Mouse (Mus musculus) ES-E14 (cell line): ENCODE data around the gene Adipor1. TPM values are rescaled to one million over a fixed set of nuclear protein-coding genes. Genes with fewer than 3 reads are reported as not detected.

ENCODE experiments used
- DNase-seq: peaks from one replicate; pipeline ENCODE4 v3.0.0-alpha.2; 2013; ENCODE audit warnings: low read depth, low spot score
- H3K27ac ChIP-seq: 2 replicates; pipeline ENCODE4 v1.5.1; 2012; ENCODE audit warnings: low read depth, mild to moderate bottlenecking, low read length, moderate library complexity, mixed read lengths; ENCODE audit not compliant: poor library complexity, insufficient read depth, severe bottlenecking
- H3K36me3 ChIP-seq: 2 replicates; pipeline ENCODE4 v1.6.1; 2012; ENCODE audit warnings: mild to moderate bottlenecking, low read length, moderate library complexity, mixed read lengths; ENCODE audit not compliant: control insufficient read depth, poor library complexity, insufficient read depth, severe bottlenecking
- H3K4me1 ChIP-seq, 2 experiments: fragments of 150-350 bp in 1 of 2; sonication (generic) in 1 of 2; 2 replicates each; pipeline ENCODE4 v1.6.1; 2012; ENCODE audit warnings: low read length in 2 of 2, mild to moderate bottlenecking in 1 of 2, mixed read lengths in 1 of 2; ENCODE audit not compliant: control insufficient read depth in 2 of 2, insufficient read depth in 2 of 2, poor library complexity in 1 of 2
- H3K4me3 ChIP-seq, 2 experiments: fragments of 150-350 bp in 1 of 2; sonication (generic) in 1 of 2; 2 replicates each; pipeline ENCODE4 v1.5.1; 2012; ENCODE audit warnings: low read length in 2 of 2, low read depth in 1 of 2, mild to moderate bottlenecking in 1 of 2, mixed read lengths in 1 of 2; ENCODE audit not compliant: insufficient read depth in 1 of 2, poor library complexity in 1 of 2, severe bottlenecking in 1 of 2
- H3K9ac ChIP-seq: 2 replicates; pipeline ENCODE4 v1.6.1; 2012; ENCODE audit warnings: low read depth, mild to moderate bottlenecking, low read length, mixed read lengths; ENCODE audit not compliant: poor library complexity, insufficient read depth, severe bottlenecking
- H3K9me3 ChIP-seq: fragments of 150-350 bp; sonication (generic); 2 replicates; pipeline ENCODE4 v1.6.1; 2012; ENCODE audit warnings: low read depth, mild to moderate bottlenecking, low read length; ENCODE audit not compliant: control insufficient read depth, insufficient read depth
- CHD2 ChIP-seq: IDR thresholded peaks from 2 replicates; pipeline ENCODE4 v1.6.1; 2014; ENCODE audit warnings: mild to moderate bottlenecking, low read depth, low read length, inconsistent platforms
- HCFC1 ChIP-seq: IDR thresholded peaks from 2 replicates; pipeline ENCODE4 v1.6.1; 2012; ENCODE audit warnings: low read length, inconsistent platforms, borderline replicate concordance; ENCODE audit not compliant: insufficient read depth
- MAFK ChIP-seq: IDR thresholded peaks from 2 replicates; pipeline ENCODE4 v1.6.1; 2014; ENCODE audit warnings: mild to moderate bottlenecking, low read depth, low read length, inconsistent platforms; ENCODE audit not compliant: insufficient read depth
- ZC3H11A ChIP-seq: IDR thresholded peaks from 2 replicates; pipeline ENCODE4 v1.6.1; 2012; ENCODE audit warnings: low read depth, mild to moderate bottlenecking, inconsistent platforms, low read length, borderline replicate concordance
- ZNF384 ChIP-seq: IDR thresholded peaks from 2 replicates; pipeline ENCODE4 v1.6.1; 2012; ENCODE audit warnings: low read depth, low read length, inconsistent platforms
- in situ Hi-C, 2 experiments: fragments of 600-800 bp; cut with MboI; formaldehyde crosslinking; loops; one replicate each; pipeline ENCODE4 v1.15.1; 2025; ENCODE audit warnings: low sequenced_read_pairs in 2 of 2, inconsistent platforms in 1 of 2; ENCODE audit not compliant: unreplicated experiment in 2 of 2
- total RNA-seq: library from RNA; depleted of rRNA; stranded (reverse); fragments of 300-350 nt; gene quantifications from 2 replicates; pipeline ENCODE4 v1.2.3, GENCODE M21; 2012

The Adipor1 gene
- total RNA-seq, 1 experiment = 88.0 TPM

DNA sequence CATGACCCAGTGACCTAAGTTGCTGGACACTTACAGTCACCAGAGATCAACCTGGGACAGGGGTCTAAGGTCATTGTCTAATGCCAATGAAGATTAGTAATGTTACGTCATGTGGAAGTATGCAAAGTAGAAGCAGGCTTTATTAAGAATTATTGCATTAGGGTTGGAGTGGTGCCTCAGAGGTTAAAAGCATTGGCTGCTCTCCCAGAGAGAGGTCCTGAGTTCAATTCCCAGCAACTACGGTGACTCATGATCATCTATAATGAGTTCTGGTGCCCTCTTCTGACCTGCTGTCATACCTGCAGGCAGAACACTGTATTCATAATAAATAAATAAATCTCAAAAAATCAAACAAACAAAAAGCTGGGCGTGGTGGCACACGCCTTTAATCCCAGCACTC lies 35.0 kb downstream of the Adipor1 start:
- Histone ChIP-seq H3K4me3 (no peak overlapping the region), H3K9ac (no peak overlapping the region), H3K36me3 (no peaks in the 10 kb centered on the region), H3K9me3 (no peaks in the 10 kb centered on the region), H3K27ac (no peak overlapping the region), H3K4me1 (no peaks in the 10 kb centered on the region)
- in situ Hi-C loops = no loop called here
- no peak for DNase-seq
- TF ChIP-seq ZNF384 (no peak), HCFC1 (no peak)

- no peak overlapping the region for H3K4me3 ChIP-seq
- no peaks in the 10 kb centered on the region for H3K9me3 ChIP-seq
- no peaks in the 10 kb centered on the region for H3K36me3 ChIP-seq
- in situ Hi-C loops = no loop called here
- TF ChIP-seq ZC3H11A (no peak), ZNF384 (no peak), MAFK (no peak), HCFC1 (no peak), CHD2 (no peak)
- no peaks in the 10 kb centered on the region for H3K4me1 ChIP-seq
- no peak for DNase-seq
- no peak overlapping the region for H3K27ac ChIP-seq
- no peak overlapping the region for H3K9ac ChIP-seq
Observed at GRCm38 (mm10) chr1:134450986-134451385, 35.8 kb downstream of the Adipor1 start.

GRCm38 (mm10) chr1:134454904-134455824 lies 40.0 kb downstream of the Adipor1 start, which contains the start of gene Klhl12:
Klhl12 (plus strand) TSS chr1:134455531.
- in situ Hi-C loops = no loop called here
- H3K4me3 ChIP-seq = peak within 1 kb of the TSS; percentile 80 to 95
- no peak within 1 kb of the TSS for H3K27ac ChIP-seq
- H3K36me3 ChIP-seq = peaks cover 3% of the 10 kb centered on the region
- DNase-seq = peak; percentile 78
- H3K9ac ChIP-seq = peak within 1 kb of the TSS; percentile 88
- no peaks in the 10 kb centered on the region for H3K9me3 ChIP-seq
- H3K4me1 ChIP-seq = no peaks in the 10 kb centered on the region
- TF ChIP-seq CHD2 (no peak), ZNF384 (no peak), ZC3H11A (no peak), HCFC1 (peak; percentile 71; the same call in 1 of the 2 replicates)

GRCm38 (mm10) chr1:134456060-134456459 lies 40.9 kb downstream of the Adipor1 start:
- DNase-seq = no peak
- H3K9me3 ChIP-seq = no peaks in the 10 kb centered on the region
- in situ Hi-C loops = no loop called here
- no peak overlapping the region for H3K27ac ChIP-seq
- peak overlapping the region; percentile 80 to 95 for H3K4me3 ChIP-seq
- peaks cover 4% of the 10 kb centered on the region for H3K36me3 ChIP-seq
- H3K9ac ChIP-seq = no peak overlapping the region
- TF ChIP-seq ZNF384 = no peak
- no peak for TF ChIP-seq ZC3H11A
- no peak for TF ChIP-seq CHD2
- no peak for TF ChIP-seq MAFK
- no peak for TF ChIP-seq HCFC1
- H3K4me1 ChIP-seq = no peaks in the 10 kb centered on the region
